Mouse (Mus musculus) bone marrow, adult 2 months (tissue): Measurements from ENCODE around the gene 1700019D03Rik.

ENCODE experiments used
- CTCF ChIP-seq: fragments of 200-500 bp; IDR thresholded peaks from 2 replicates; pipeline ENCODE4 v1.5.1; 2011; ENCODE audit warnings: low read length, control low read depth; ENCODE audit not compliant: control insufficient read depth, insufficient read depth
- POLR2A ChIP-seq: fragments of 200-500 bp; IDR thresholded peaks from 2 replicates; pipeline ENCODE4 v1.6.1; 2011; ENCODE audit warnings: low read depth, mild to moderate bottlenecking, control low read depth, low read length, borderline replicate concordance; ENCODE audit not compliant: control insufficient read depth

DNA sequence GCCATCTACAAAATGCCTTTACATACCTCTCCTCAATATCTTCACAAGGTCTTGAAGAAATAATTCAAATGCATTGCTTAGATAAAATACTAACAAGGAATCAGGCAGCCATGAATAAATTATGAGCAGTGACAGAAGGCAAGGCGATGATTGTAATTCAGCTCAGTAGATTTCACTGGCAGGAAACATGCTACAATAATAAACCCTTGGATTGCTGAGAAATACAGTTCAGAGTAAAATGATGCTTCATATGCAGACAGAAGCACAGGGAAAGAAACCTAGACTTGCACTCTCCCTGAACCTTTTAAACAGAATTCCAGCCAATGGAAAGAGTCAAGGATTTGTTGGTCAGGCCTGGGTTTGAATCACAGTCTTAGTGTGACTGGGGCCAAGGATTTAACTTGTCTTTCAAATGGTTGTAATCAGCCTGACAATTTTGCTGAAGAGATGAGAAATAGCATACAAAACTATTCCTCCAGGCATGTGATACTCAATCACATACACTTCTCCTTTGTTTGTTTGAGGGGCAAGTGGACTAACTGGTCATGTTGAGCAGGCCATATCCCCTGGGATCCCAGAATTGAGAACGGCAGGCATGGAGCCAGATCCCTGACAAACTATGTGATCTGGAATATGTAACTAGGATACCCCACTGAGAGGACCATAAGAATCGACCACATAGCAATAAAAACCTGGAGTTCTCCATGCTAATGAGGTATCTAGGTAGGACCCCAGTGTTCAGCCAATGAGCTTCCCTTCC, 1.1 kb downstream of the 1700019D03Rik start:
- TF ChIP-seq POLR2A (no peak), CTCF (no peak)
